Mouse (Mus musculus): ENCODE data around the gene Sox5. TPM values are rescaled to one million over a fixed set of nuclear protein-coding genes. Genes with fewer than 3 reads are reported as not detected.

Sox5 gene
- polyA plus RNA-seq, 1 experiment from 2014 or later = 33.0 TPM

DNA sequence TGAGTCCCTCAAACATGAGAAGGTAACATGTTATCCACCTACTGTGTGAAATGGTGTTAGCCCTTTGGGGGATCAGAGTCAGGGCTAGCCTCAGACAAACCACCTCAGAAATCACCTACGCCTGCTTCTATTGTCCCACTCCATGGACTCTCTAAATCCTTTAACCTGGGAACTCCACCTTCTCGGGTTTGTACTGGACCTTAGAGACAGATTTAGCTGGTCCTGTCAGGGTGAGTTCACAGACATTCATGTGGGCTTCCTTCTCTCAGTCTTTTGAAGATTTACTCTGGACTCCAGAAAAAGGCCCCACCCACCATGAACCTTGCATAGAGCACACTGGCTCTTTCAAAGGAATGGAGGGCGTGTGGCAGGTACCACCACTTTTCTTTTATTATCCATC, 947.8 kb downstream of the Sox5 start:
- ATAC-seq (ENCODE audit: low FRiP score, low read depth) = no peak
- Histone ChIP-seq H3K9ac (no peak overlapping the region), H3K36me3 (peaks cover 11% of the 10 kb centered on the region; the same call in 1 of the 2 replicates), H3K9me3 (no peaks in the 10 kb centered on the region), H3K4me2 (replicated peaks) (no peak overlapping the region), H3K4me3 (no peak overlapping the region), H3K27me3 (replicated peaks) (no peaks in the 10 kb centered on the region), H3K4me1 (no peaks in the 10 kb centered on the region; the same call in 1 of the 2 replicates), H3K27ac (no peak overlapping the region)
- WGBS = 94% methylated on average over 3 of the region's 3 CpGs

DNA sequence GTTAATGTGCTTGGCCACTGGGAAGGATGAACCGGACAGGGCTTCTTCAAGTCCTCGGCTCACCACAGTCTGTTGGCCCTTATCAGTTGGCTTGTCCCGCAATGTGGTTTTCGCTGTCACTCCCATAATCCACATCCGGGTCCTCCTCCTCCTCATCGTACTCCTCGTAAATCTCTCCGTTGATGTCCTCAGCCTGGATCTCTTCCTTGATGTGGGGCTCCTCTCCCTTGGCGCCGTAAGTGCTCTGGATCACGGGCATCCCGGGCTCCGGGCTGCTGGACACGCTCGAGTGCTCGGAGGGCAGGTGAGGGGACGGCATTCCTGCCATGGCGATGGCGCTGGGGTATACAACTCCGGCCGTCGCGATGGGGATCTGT, 948.6 kb downstream of the Sox5 start:
- WGBS = 94% methylated on average over 23 of the region's 23 CpGs
- H3K9me3 ChIP-seq = no peaks in the 10 kb centered on the region
- H3K36me3 ChIP-seq = peaks cover 11% of the 10 kb centered on the region; the same call in 1 of the 2 replicates

DNA sequence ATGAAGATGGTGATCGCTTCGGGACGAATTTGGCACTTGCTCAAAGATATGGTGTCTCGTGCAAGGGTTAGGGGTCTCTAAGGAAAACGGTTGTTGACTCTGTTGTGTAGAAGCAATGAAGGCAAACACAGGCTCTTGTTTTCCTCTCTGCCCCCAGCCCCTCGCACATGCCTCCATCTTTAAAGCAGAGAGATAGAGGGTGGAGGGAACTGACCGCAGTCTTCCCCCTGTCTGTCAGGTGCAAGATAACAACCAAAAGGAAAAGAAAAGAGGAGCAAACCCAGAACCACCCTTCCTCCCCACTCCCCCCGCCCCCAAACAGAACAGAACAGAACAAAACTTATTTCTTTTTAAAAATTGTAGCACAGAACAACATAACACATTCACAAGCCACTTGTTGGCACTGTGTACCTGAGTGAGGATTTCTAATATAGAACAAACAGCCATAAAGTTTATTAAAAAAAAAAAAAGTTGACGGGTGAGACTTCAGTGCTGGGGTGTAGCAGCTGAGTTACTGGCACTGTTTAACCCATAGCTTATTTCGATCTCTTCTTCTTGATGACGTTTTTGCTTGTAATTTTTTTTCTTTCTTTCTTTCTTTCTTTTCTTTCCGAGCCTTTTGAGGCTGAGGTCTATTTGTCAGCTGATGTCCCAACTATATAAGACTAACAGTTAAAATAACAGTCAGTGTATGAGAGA, 949.1 kb downstream of the Sox5 start:
- H3K4me3 ChIP-seq = no peak overlapping the region
- no peaks in the 10 kb centered on the region for H3K27me3 ChIP-seq (replicated peaks)
- peaks cover 11% of the 10 kb centered on the region; the same call in 1 of the 2 replicates for H3K36me3 ChIP-seq
- H3K9ac ChIP-seq = no peak overlapping the region
- ATAC-seq (ENCODE audit: low FRiP score, low read depth) = no peak
- no peaks in the 10 kb centered on the region for H3K4me1 ChIP-seq
- no peak overlapping the region for H3K27ac ChIP-seq
- 94% methylated on average over 12 of the region's 12 CpGs for WGBS
- no peak overlapping the region for H3K4me2 ChIP-seq (replicated peaks)
- no peaks in the 10 kb centered on the region for H3K9me3 ChIP-seq

More for the DNA sequence above, 948.6 kb downstream of the Sox5 start:
- no peak overlapping the region for H3K4me3 ChIP-seq
- no peak overlapping the region for H3K27ac ChIP-seq
- ATAC-seq (ENCODE audit: low FRiP score, low read depth) = no peak
- H3K9ac ChIP-seq = no peak overlapping the region
- H3K4me1 ChIP-seq = no peaks in the 10 kb centered on the region
- no peaks in the 10 kb centered on the region for H3K27me3 ChIP-seq (replicated peaks)
- no peak overlapping the region for H3K4me2 ChIP-seq (replicated peaks)

DNA sequence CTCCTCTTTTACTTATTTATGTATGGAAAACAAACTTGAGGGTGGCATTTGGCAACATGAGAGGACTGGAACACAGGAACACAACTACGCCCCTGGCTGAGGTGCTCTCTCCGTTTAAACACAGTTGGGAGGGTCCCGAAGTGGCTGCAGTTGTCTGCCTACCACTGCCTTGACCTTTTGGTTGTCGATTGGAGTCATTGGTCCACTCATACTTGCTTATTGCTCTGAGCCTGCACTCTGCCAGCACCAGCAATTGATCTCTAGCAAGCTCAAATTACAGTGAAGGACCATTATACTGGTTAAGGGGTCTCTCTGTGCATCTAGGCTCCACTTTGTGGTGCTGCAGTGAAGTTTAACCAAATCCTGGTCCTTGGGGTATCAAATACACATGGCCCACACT, 950.5 kb downstream of the Sox5 start:
- Histone ChIP-seq H3K27ac (no peak overlapping the region), H3K9ac (no peak overlapping the region), H3K4me3 (no peak overlapping the region), H3K9me3 (no peaks in the 10 kb centered on the region), H3K36me3 (peaks cover 11% of the 10 kb centered on the region; the same call in 1 of the 2 replicates), H3K4me1 (no peaks in the 10 kb centered on the region), H3K27me3 (replicated peaks) (no peaks in the 10 kb centered on the region), H3K4me2 (replicated peaks) (no peak overlapping the region)
- 73% methylated on average over 4 of the region's 4 CpGs for WGBS
- no peak for ATAC-seq (ENCODE audit: low FRiP score, low read depth)

DNA sequence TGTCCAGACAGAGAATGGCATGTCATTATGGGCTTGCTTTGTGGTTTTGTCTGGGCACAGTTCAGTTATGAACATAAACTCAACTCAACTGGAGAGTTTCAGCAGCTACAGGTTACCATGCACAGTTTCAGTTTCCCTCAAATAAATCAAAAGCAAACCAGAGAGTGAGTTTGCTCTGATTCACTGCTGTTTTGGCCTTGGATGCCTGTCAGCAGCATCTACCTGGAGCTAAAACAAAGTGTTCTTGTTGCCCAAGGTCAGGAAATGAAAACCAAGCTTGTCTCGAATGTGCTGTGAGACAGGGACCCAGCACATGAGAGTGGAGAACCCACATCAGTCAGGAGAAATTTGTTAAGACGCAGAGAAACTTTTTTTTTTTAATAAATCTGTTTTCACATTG, 951.6 kb downstream of the Sox5 start:
- Histone ChIP-seq H3K9ac (no peak overlapping the region), H3K27me3 (replicated peaks) (no peaks in the 10 kb centered on the region), H3K36me3 (peaks cover 11% of the 10 kb centered on the region; the same call in 1 of the 2 replicates), H3K27ac (no peak overlapping the region), H3K9me3 (no peaks in the 10 kb centered on the region), H3K4me2 (replicated peaks) (no peak overlapping the region), H3K4me1 (no peaks in the 10 kb centered on the region), H3K4me3 (no peak overlapping the region)
- ATAC-seq (ENCODE audit: low FRiP score, low read depth) = no peak
- 81% methylated on average over 2 of the region's 2 CpGs for WGBS

DNA sequence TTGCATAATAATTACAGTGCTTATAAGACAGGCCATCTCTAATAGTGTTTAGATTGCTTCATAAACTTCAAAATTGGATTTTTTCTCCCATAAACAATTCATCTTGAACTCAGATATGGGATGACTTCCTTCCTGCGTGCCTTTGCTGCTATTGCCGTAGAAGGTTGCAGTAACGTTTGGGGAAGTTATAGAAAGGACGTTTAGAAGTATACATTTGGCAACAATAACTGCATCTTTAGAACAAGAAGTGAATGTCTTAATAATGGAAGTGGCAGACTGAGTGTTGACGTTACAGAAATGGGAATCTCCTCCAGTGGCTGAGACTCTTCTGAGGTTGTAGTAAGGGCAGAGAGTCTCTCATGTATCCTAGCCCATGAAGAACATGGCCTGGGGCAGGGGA, 955.0 kb downstream of the Sox5 start:
- Histone ChIP-seq H3K36me3 (no peaks in the 10 kb centered on the region), H3K9ac (no peak overlapping the region), H3K4me2 (replicated peaks) (no peak overlapping the region), H3K9me3 (no peaks in the 10 kb centered on the region), H3K4me1 (no peaks in the 10 kb centered on the region), H3K27me3 (replicated peaks) (no peaks in the 10 kb centered on the region), H3K27ac (no peak overlapping the region), H3K4me3 (no peak overlapping the region)
- ATAC-seq (ENCODE audit: low FRiP score, low read depth) = no peak
- 92% methylated on average over 5 of the region's 5 CpGs for WGBS

DNA sequence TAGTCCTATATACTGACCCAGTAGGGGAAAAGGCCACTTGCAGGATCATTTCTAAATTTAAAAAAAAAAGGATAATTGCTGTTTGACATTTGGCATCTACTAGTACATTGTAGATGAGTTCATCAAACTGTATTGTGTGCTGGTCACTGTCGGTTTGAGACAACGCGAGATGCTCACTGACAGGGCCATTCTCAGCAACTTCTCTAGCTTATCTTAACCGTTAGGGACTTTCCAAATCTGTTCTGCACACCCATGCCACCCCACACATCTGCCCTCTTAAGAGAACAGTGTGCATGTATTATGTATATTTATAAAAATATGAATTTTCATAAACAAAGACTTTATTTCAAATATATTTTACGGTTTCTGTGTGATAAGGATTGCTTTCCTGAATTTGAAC, 955.8 kb downstream of the Sox5 start:
- Histone ChIP-seq H3K36me3 (no peaks in the 10 kb centered on the region), H3K4me2 (replicated peaks) (no peak overlapping the region), H3K27me3 (replicated peaks) (no peaks in the 10 kb centered on the region), H3K4me1 (no peaks in the 10 kb centered on the region), H3K9ac (no peak overlapping the region), H3K9me3 (no peaks in the 10 kb centered on the region), H3K27ac (no peak overlapping the region), H3K4me3 (no peak overlapping the region)
- no peak for ATAC-seq (ENCODE audit: low FRiP score, low read depth)
- 92% methylated on average over 5 of the region's 5 CpGs for whole genome bisulfite sequencing

DNA sequence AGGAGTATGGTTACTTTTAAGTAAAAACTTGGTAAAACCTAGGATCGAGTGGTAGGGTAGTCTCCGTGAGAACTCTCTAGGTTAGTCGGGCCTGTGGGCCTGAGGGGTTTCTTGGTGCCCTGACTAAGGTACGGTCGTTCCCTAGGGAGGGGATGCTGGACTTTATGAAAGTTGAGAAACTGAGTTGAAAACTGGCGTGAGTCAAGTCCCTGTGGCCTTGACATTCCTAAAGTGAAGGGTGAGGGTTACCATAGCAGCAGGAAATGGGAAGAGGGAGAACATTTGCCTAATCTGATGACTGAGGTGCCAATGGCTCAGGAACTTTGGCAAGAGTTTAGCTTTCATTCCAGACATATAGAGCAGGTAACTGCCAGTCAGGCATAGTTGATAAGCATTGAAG, 956.7 kb downstream of the Sox5 start:
- Histone ChIP-seq H3K9ac (no peak overlapping the region), H3K27me3 (replicated peaks) (no peaks in the 10 kb centered on the region), H3K9me3 (no peaks in the 10 kb centered on the region), H3K27ac (no peak overlapping the region), H3K4me2 (replicated peaks) (no peak overlapping the region), H3K4me3 (no peak overlapping the region), H3K4me1 (no peaks in the 10 kb centered on the region), H3K36me3 (no peaks in the 10 kb centered on the region)
- 77% methylated on average over 6 of the region's 6 CpGs for WGBS
- ATAC-seq (ENCODE audit: low FRiP score, low read depth) = no peak

DNA sequence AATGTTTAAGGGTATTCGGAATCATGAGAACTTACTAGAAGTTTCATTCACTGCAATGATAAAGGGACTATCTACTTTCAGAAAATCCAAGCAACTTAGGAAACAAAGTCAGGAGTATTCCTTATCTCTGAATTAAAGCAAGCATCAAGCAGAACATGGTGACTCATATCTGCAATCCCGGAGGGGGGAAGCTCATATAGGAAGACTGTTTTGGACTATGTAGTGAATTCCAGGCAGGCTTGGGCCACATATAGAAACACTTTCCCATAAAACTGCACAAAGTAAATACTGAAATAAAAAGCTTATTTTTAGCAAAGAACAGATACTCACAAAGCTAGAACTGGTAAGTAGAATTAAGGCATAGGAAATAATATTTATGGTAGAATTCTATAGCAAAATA, 993.3 kb downstream of the Sox5 start:
- H3K4me2 ChIP-seq (replicated peaks) = no peak overlapping the region
- H3K9ac ChIP-seq = no peak overlapping the region
- 95% methylated on average over 2 of the region's 2 CpGs for WGBS
- no peaks in the 10 kb centered on the region for H3K4me1 ChIP-seq
- H3K9me3 ChIP-seq = no peaks in the 10 kb centered on the region
- no peak overlapping the region for H3K4me3 ChIP-seq
- H3K27me3 ChIP-seq (replicated peaks) = no peaks in the 10 kb centered on the region
- H3K27ac ChIP-seq = no peak overlapping the region
- no peaks in the 10 kb centered on the region for H3K36me3 ChIP-seq
- ATAC-seq (ENCODE audit: low FRiP score, low read depth) = no peak

DNA sequence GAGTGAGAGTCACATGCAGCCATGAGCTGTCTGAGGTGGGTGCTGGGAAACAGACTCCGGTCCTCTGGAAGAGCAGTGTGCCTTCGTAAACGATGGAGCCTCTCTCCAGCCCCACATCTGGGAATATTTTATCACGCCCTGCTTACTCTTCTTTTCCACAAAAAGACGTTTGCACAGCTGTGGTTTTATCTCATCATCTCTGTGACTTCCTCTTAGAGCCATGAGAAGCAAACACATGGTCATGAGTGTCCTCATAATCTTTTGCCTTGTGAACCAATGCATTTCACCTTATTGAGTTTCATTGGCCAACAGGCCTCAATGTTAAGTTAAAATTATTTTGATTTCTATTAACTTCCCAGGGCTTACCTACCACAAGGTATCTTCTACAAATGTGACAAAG, 994.4 kb downstream of the Sox5 start:
- ATAC-seq (ENCODE audit: low FRiP score, low read depth) = no peak
- Histone ChIP-seq H3K27ac (no peak overlapping the region), H3K9me3 (no peaks in the 10 kb centered on the region), H3K36me3 (no peaks in the 10 kb centered on the region), H3K9ac (no peak overlapping the region), H3K4me3 (no peak overlapping the region), H3K4me1 (no peaks in the 10 kb centered on the region), H3K27me3 (replicated peaks) (no peaks in the 10 kb centered on the region), H3K4me2 (replicated peaks) (no peak overlapping the region)
- WGBS = 86% methylated on average over 5 of the region's 5 CpGs

DNA sequence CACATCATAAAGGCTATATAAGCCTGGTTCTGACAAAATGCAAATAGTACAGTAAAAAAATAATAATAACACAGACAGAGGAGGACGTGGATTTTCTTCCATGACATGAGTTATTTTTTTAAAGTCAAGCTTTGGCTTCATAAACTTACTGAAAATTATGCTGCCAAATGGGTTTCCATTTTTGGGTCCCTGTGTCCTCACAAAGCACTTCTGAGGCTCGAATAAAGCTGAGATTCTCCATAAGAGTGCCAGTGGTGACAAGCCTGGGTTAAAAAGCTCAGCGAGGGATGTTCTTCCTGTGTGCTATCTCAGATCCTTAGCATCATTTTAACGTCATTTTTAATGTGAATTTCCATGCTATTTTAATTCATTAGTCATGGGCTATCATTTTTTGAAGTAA, 996.1 kb downstream of the Sox5 start:
- WGBS = 82% methylated on average over 4 of the region's 4 CpGs
- H3K9me3 ChIP-seq = no peaks in the 10 kb centered on the region
- H3K4me1 ChIP-seq = no peaks in the 10 kb centered on the region
- no peak overlapping the region for H3K27ac ChIP-seq
- no peaks in the 10 kb centered on the region for H3K27me3 ChIP-seq (replicated peaks)
- ATAC-seq (ENCODE audit: low FRiP score, low read depth) = no peak
- no peaks in the 10 kb centered on the region for H3K36me3 ChIP-seq
- H3K9ac ChIP-seq = no peak overlapping the region
- no peak overlapping the region for H3K4me3 ChIP-seq
- H3K4me2 ChIP-seq (replicated peaks) = no peak overlapping the region
